Mouse (Mus musculus): ENCODE results near the gene Olfr1418. TPM values are rescaled to one million over a fixed set of nuclear protein-coding genes. Genes with fewer than 3 reads are reported as not detected.

Olfr1418 gene
- polyA plus RNA-seq (2012; rRNA removed) = not detected in 2 replicates

GRCm38 (mm10) chr19:11860966-11861365, at the start of gene Olfr1418:
Gene Olfr1418 (minus strand): TSS chr19:11861066.

GRCm38 (mm10) chr19:11886265-11886664, 25.4 kb upstream of the Olfr1418 start, which contains the start of gene Olfr1420:
Gene Olfr1420 (plus strand): TSS chr19:11886565.

GRCm38 (mm10) chr19:11875006-11875405, 14.1 kb upstream of the Olfr1418 start, which contains the start of gene Olfr1419:
Gene Olfr1419 (minus strand): TSS chr19:11875106.

GRCm38 (mm10) chr19:11839119-11839518, 21.7 kb downstream of the Olfr1418 start, which contains the start of gene Olfr1417:
Gene Olfr1417 (minus strand): TSS chr19:11839219.

GRCm38 (mm10) chr19:11819143-11819700, 41.6 kb downstream of the Olfr1418 start, which contains the start of gene Stx3:
Gene Stx3 (minus strand): TSS chr19:11819403.

Other genes starting within 250 kb of the Olfr1418 start
- 0.52 and 0.58 TPM in 2 replicates for gene Ms4a2, start 237.3 kb downstream of the Olfr1418 start, polyA plus RNA-seq (2012; rRNA removed)
- gene Ms4a3, start 220.2 kb downstream of the Olfr1418 start, polyA plus RNA-seq (2012; rRNA removed) = 20.7 and 27.6 TPM in 2 replicates
- 0.11 TPM in 1 of 2 replicates, not detected in the other for gene Oosp2, start 200.5 kb downstream of the Olfr1418 start, polyA plus RNA-seq (2012; rRNA removed)
- 0.06 and 0.12 TPM in 2 replicates for gene Oosp1, start 169.9 kb downstream of the Olfr1418 start, polyA plus RNA-seq (2012; rRNA removed)
- not detected in 2 replicates for gene Oosp3, start 164.0 kb downstream of the Olfr1418 start, polyA plus RNA-seq (2012; rRNA removed)
- gene Gif, start 113.5 kb downstream of the Olfr1418 start, polyA plus RNA-seq (2012; rRNA removed) = 0.01 TPM in 1 of 2 replicates, not detected in the other
- 22.2 and 23.1 TPM in 2 replicates for gene Mrpl16, start 90.7 kb downstream of the Olfr1418 start, polyA plus RNA-seq (2012; rRNA removed)
- 1.2 and 1.4 TPM in 2 replicates for gene Stx3, start 41.7 kb downstream of the Olfr1418 start, polyA plus RNA-seq (2012; rRNA removed)
- not detected in 2 replicates for gene Olfr1417, start 21.8 kb downstream of the Olfr1418 start, polyA plus RNA-seq (2012; rRNA removed)
- not detected in 2 replicates for gene Olfr1419, start 14.0 kb upstream of the Olfr1418 start, polyA plus RNA-seq (2012; rRNA removed)
- not detected in 2 replicates for gene Olfr1420, start 25.5 kb upstream of the Olfr1418 start, polyA plus RNA-seq (2012; rRNA removed)
- gene Patl1, start 51.3 kb upstream of the Olfr1418 start, polyA plus RNA-seq (2012; rRNA removed) = 6.7 and 7.9 TPM in 2 replicates
- 11.7 and 13.4 TPM in 2 replicates for gene Osbp, start 104.9 kb upstream of the Olfr1418 start, polyA plus RNA-seq (2012; rRNA removed)
- not detected in 2 replicates for gene Olfr1423, start 180.3 kb upstream of the Olfr1418 start, polyA plus RNA-seq (2012; rRNA removed)
- gene Olfr1424, start 201.6 kb upstream of the Olfr1418 start, polyA plus RNA-seq (2012; rRNA removed) = not detected in 2 replicates
- not detected in 2 replicates for gene Olfr1425, start 216.7 kb upstream of the Olfr1418 start, polyA plus RNA-seq (2012; rRNA removed)
- gene Olfr1426, start 230.9 kb upstream of the Olfr1418 start, polyA plus RNA-seq (2012; rRNA removed) = not detected in 2 replicates
- not detected in 2 replicates for gene Olfr1427, start 242.3 kb upstream of the Olfr1418 start, polyA plus RNA-seq (2012; rRNA removed)

Measured in liver, embryonic 18 days (tissue).